Mouse (Mus musculus): ENCODE measurements around the gene C1rl. TPM values are rescaled to one million over a fixed set of nuclear protein-coding genes. Genes with fewer than 3 reads are reported as not detected.
"Not testable (repeated sequence)": the region's sequence is repeated elsewhere in the genome, so short reads cannot be mapped to it uniquely, and the experiment has no call there.

The C1rl gene
- total and polyA plus RNA-seq, 2 experiments from 2014 or later = 0.22 to 0.48 TPM

GRCm38 (mm10) chr6:124527881-124528280 is 35.0 kb downstream of the C1rl start:
- DNase-seq (no peak), ATAC-seq (no peak)
- Histone ChIP-seq H3K27me3 (ENCODE audit: insufficient read depth, low read length) (no peaks in the 10 kb centered on the region), H3K4me2 (ENCODE audit: low read depth) (no peak overlapping the region), H3K4me3 (ENCODE audit: low read depth, low read length) (no peak overlapping the region), H3K9me3 (ENCODE audit: low read length) (no peaks in the 10 kb centered on the region), H3K4me1 (ENCODE audit: insufficient read depth) (no peaks in the 10 kb centered on the region), H3K27ac (ENCODE audit: low read depth, low read length) (no peak overlapping the region), H3K9ac (no peak overlapping the region), H3K36me3 (ENCODE audit: insufficient read depth) (no peaks in the 10 kb centered on the region)
- WGBS = 77% methylated on average over 3 of the region's 3 CpGs
- TF ChIP-seq CTCF (IDR thresholded peaks at IDR 0.05; ENCODE audit: low read depth) = no peak

DNA sequence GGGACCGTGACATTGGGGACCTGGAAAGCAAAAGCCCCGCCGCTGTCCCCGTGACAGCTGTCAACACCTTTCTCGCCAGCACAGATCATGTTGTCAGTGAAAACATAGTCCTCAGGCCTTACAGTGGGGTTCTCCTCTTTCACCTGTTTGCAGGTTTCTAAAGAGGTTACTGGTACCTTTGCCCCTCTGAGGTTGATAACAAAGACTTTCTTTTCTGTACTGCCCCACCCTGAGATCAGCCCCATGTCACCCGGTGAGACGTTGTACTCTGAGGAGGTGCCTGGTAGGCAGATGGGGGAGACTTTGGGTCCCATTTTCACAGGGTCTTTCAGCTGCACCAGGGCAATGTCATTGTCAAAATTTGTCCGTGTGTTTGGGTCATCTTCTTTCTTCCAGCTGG is 38.2 kb downstream of the C1rl start:
- H3K36me3 ChIP-seq (ENCODE audit: insufficient read depth) = no peaks in the 10 kb centered on the region
- ATAC-seq = no peak
- H3K4me3 ChIP-seq (ENCODE audit: low read depth, low read length) = no peak overlapping the region
- no peaks in the 10 kb centered on the region for H3K9me3 ChIP-seq (ENCODE audit: low read length)
- no peak overlapping the region for H3K4me2 ChIP-seq (ENCODE audit: low read depth)
- H3K27ac ChIP-seq (ENCODE audit: low read depth, low read length) = no peak overlapping the region
- DNase-seq = no peak
- no peak for TF ChIP-seq CTCF (IDR thresholded peaks at IDR 0.05; ENCODE audit: low read depth)
- WGBS = 88% methylated on average over 8 of the region's 8 CpGs
- H3K4me1 ChIP-seq (ENCODE audit: insufficient read depth) = no peaks in the 10 kb centered on the region
- H3K27me3 ChIP-seq (ENCODE audit: insufficient read depth, low read length) = no peaks in the 10 kb centered on the region
- no peak overlapping the region for H3K9ac ChIP-seq

DNA sequence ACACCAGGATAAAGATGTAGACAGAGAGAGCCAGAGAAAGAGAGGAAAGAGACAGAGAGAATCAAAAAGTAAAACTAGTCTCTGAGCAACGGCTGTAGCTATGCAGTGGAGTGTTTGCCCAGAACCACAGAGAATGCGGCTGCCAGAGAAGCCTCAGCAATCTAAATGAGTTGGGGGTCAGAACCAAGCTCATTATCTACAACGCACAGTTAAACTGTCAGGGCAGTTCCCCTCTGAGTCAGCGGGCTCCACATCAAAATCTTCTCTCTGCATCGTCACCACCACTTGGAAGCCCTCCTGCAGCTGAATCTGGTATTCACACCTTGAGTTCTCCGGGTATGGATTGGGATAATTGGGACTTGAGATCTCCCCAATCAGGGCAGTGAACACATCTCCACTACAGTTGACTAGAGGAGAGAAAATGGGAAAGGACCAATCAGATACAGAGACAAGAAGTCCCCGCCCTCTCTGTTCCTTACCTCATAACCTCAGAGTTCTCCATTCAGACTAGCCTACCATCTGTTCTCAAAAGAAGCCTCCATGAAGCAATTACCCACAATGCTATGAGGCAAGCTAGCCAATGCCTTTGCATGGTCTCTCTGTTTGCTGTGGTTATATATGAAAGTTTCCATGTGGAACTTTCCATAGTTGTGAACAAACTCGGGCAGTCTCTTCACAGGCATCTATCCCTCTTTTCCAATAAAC is 43.4 kb downstream of the C1rl start:
- ATAC-seq; H3K4me3 ChIP-seq (ENCODE audit: low read depth, low read length); H3K36me3 ChIP-seq (ENCODE audit: insufficient read depth); DNase-seq; H3K27me3 ChIP-seq (ENCODE audit: insufficient read depth, low read length); H3K4me2 ChIP-seq (ENCODE audit: low read depth); H3K27ac ChIP-seq (ENCODE audit: low read depth, low read length); H3K9ac ChIP-seq; H3K4me1 ChIP-seq (ENCODE audit: insufficient read depth); H3K9me3 ChIP-seq (ENCODE audit: low read length): not testable (repeated sequence)
- 78% methylated on average over 8 of the region's 8 CpGs for WGBS

- not testable (repeated sequence) for H3K36me3 ChIP-seq (ENCODE audit: insufficient read depth); H3K4me2 ChIP-seq (ENCODE audit: low read depth); H3K27ac ChIP-seq (ENCODE audit: low read depth, low read length); H3K4me3 ChIP-seq (ENCODE audit: low read depth, low read length); ATAC-seq; H3K9me3 ChIP-seq (ENCODE audit: low read length); H3K4me1 ChIP-seq (ENCODE audit: insufficient read depth); H3K9ac ChIP-seq; H3K27me3 ChIP-seq (ENCODE audit: insufficient read depth, low read length); DNase-seq
- WGBS = 76% methylated on average over 2 of the region's 2 CpGs
These were observed 48.3 kb downstream of the C1rl start for GRCm38 (mm10) chr6:124541176-124541575.

- not testable (repeated sequence) for H3K27me3 ChIP-seq (ENCODE audit: insufficient read depth, low read length); H3K36me3 ChIP-seq (ENCODE audit: insufficient read depth); H3K27ac ChIP-seq (ENCODE audit: low read depth, low read length); H3K9ac ChIP-seq; H3K4me3 ChIP-seq (ENCODE audit: low read depth, low read length); H3K4me2 ChIP-seq (ENCODE audit: low read depth); H3K4me1 ChIP-seq (ENCODE audit: insufficient read depth); H3K9me3 ChIP-seq (ENCODE audit: low read length)
- peak; percentile 42; the same call in 1 of the 2 replicates for ATAC-seq
- DNase-seq = peak; percentile 26
- peak; percentile 57 for TF ChIP-seq CTCF (IDR thresholded peaks at IDR 0.05; ENCODE audit: low read depth)
- WGBS = 0% methylated on average over 1 of the region's 1 CpGs
These were observed 49.4 kb downstream of the C1rl start, which contains the start of gene C1s1 for GRCm38 (mm10) chr6:124542284-124542683. Gene C1s1, minus strand, starts transcription at chr6:124542359.

DNA sequence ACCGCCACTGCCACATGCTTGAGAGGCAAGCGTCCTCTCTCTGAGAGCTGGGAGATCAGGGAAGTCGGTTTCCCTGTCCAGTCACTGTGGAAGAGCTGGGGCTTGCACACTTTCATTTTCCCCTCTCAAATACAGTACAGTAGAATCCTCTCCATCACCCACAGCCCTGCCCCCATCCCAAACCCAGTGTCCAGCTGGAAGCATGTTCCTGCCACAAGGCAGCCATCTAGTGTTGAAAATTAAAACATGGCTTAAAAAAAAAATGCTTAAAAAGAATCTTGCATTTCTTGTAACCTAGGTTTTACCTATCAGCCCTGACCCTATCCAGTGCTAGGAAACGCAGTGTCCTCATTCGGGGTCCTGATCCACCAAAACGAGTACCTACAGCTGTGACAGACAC is 51.6 kb downstream of the C1rl start:
- WGBS = 90% methylated on average over 6 of the region's 6 CpGs
- DNase-seq = no peak
- H3K27me3 ChIP-seq (ENCODE audit: insufficient read depth, low read length) = no peaks in the 10 kb centered on the region
- H3K4me1 ChIP-seq (ENCODE audit: insufficient read depth) = no peaks in the 10 kb centered on the region
- no peak for TF ChIP-seq CTCF (IDR thresholded peaks at IDR 0.05; ENCODE audit: low read depth)
- ATAC-seq = no peak
- no peaks in the 10 kb centered on the region for H3K36me3 ChIP-seq (ENCODE audit: insufficient read depth)
- H3K9me3 ChIP-seq (ENCODE audit: low read length) = no peaks in the 10 kb centered on the region
- no peak overlapping the region for H3K4me3 ChIP-seq (ENCODE audit: low read depth, low read length)
- H3K9ac ChIP-seq = no peak overlapping the region
- H3K4me2 ChIP-seq (ENCODE audit: low read depth) = no peak overlapping the region
- H3K27ac ChIP-seq (ENCODE audit: low read depth, low read length) = no peak overlapping the region

DNA sequence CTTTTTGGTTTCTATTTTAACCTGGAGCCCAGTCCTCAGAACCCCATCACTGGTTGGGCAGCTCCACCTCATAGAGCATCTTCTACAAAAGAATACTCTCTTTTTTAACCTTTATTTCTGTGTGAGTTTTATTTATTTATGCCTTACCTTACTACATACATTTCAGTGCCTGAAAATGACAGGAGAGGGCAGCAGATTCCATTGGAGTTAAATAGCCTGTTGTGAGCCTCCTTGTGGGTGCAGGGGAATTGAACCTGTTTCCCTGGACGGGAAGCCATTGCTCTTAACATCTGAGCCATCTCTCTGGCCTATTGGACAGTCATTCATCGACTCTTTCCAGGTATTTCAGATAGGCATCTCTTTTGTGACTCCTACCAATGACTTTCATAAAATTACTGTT is 52.5 kb downstream of the C1rl start:
- 85% methylated on average over 2 of the region's 2 CpGs for WGBS
- Histone ChIP-seq H3K27ac (ENCODE audit: low read depth, low read length) (no peak overlapping the region), H3K36me3 (ENCODE audit: insufficient read depth) (no peaks in the 10 kb centered on the region), H3K4me1 (ENCODE audit: insufficient read depth) (no peaks in the 10 kb centered on the region), H3K4me3 (ENCODE audit: low read depth, low read length) (no peak overlapping the region), H3K27me3 (ENCODE audit: insufficient read depth, low read length) (no peaks in the 10 kb centered on the region), H3K9ac (no peak overlapping the region), H3K4me2 (ENCODE audit: low read depth) (no peak overlapping the region), H3K9me3 (ENCODE audit: low read length) (no peaks in the 10 kb centered on the region)
- no peak for TF ChIP-seq CTCF (IDR thresholded peaks at IDR 0.05; ENCODE audit: low read depth)
- DNase-seq (no peak), ATAC-seq (no peak)

GRCm38 (mm10) chr6:124547979-124548378 is 55.1 kb downstream of the C1rl start:
- H3K9ac ChIP-seq; H3K4me2 ChIP-seq (ENCODE audit: low read depth); H3K36me3 ChIP-seq (ENCODE audit: insufficient read depth); H3K4me3 ChIP-seq (ENCODE audit: low read depth, low read length); DNase-seq; H3K9me3 ChIP-seq (ENCODE audit: low read length); H3K4me1 ChIP-seq (ENCODE audit: insufficient read depth); H3K27ac ChIP-seq (ENCODE audit: low read depth, low read length); H3K27me3 ChIP-seq (ENCODE audit: insufficient read depth, low read length); ATAC-seq: not testable (repeated sequence)
- 92% methylated on average over 2 of the region's 3 CpGs for whole genome bisulfite sequencing

Measured in forebrain, postnatal 0 days (tissue).